Mouse (Mus musculus): Measurements from ENCODE around the gene 5830473C10Rik.
"Not testable (repeated sequence)": the region's sequence is repeated elsewhere in the genome, so short reads cannot be mapped to it uniquely, and the experiment has no call there.

5830473C10Rik gene

GRCm38 (mm10) chr5:90596155-90596554 lies 35.2 kb downstream of the 5830473C10Rik start:
- DNase-seq: no peak

GRCm38 (mm10) chr5:90601469-90601868 lies 40.6 kb downstream of the 5830473C10Rik start:
- peak in 1 of 2 experiments; percentile 76 for DNase-seq

GRCm38 (mm10) chr5:90603407-90603923 lies 42.6 kb downstream of the 5830473C10Rik start:
- no peak for DNase-seq

- DNase-seq: peak in 1 of 2 experiments; percentile 14
Measured at GRCm38 (mm10) chr5:90608906-90609305, 48.0 kb downstream of the 5830473C10Rik start.

- no peak for DNase-seq
Measured at GRCm38 (mm10) chr5:90611388-90611787, 50.5 kb downstream of the 5830473C10Rik start.

GRCm38 (mm10) chr5:90611996-90612611 lies 51.2 kb downstream of the 5830473C10Rik start:
- no peak for DNase-seq

GRCm38 (mm10) chr5:90612751-90613150 lies 51.8 kb downstream of the 5830473C10Rik start:
- DNase-seq: not testable (repeated sequence)

- DNase-seq: no peak
Measured at GRCm38 (mm10) chr5:90617859-90618258, 57.0 kb downstream of the 5830473C10Rik start.

- DNase-seq: no peak
Measured at GRCm38 (mm10) chr5:90621316-90621715, 60.4 kb downstream of the 5830473C10Rik start.

- no peak for DNase-seq
Measured at GRCm38 (mm10) chr5:90621726-90622125, 60.8 kb downstream of the 5830473C10Rik start.

GRCm38 (mm10) chr5:90623209-90623608 lies 62.3 kb downstream of the 5830473C10Rik start:
- DNase-seq: peak; percentile 48 to 68

GRCm38 (mm10) chr5:90624708-90625425 lies 64.0 kb downstream of the 5830473C10Rik start:
- DNase-seq: peak; percentile 41 to 70

GRCm38 (mm10) chr5:90627423-90627822 lies 66.5 kb downstream of the 5830473C10Rik start:
- no peak for DNase-seq

GRCm38 (mm10) chr5:90628011-90628410 lies 67.1 kb downstream of the 5830473C10Rik start:
- DNase-seq: peak in 1 of 2 experiments; percentile 23

- no peak for DNase-seq
Measured at GRCm38 (mm10) chr5:90628530-90628929, 67.6 kb downstream of the 5830473C10Rik start.

- no peak for DNase-seq
Measured at GRCm38 (mm10) chr5:90634885-90635284, 74.0 kb downstream of the 5830473C10Rik start.

GRCm38 (mm10) chr5:90640286-90641217 lies 79.6 kb downstream of the 5830473C10Rik start, which contains the start of gene Rassf6:
Gene Rassf6 (minus strand): TSS chr5:90640657.
- DNase-seq: peak; percentile 91 to 97

- no peak for DNase-seq
Measured at GRCm38 (mm10) chr5:90641218-90641610, 80.3 kb downstream of the 5830473C10Rik start.

- no peak for DNase-seq
Measured at GRCm38 (mm10) chr5:90645579-90645978, 84.7 kb downstream of the 5830473C10Rik start.

- DNase-seq: no peak
Measured at GRCm38 (mm10) chr5:90646398-90646797, 85.5 kb downstream of the 5830473C10Rik start.

All from kidney, postnatal 25 days (tissue).